Comparison of ENCODE assay signal across 17 mouse cellular contexts in the genomic region with DNA sequence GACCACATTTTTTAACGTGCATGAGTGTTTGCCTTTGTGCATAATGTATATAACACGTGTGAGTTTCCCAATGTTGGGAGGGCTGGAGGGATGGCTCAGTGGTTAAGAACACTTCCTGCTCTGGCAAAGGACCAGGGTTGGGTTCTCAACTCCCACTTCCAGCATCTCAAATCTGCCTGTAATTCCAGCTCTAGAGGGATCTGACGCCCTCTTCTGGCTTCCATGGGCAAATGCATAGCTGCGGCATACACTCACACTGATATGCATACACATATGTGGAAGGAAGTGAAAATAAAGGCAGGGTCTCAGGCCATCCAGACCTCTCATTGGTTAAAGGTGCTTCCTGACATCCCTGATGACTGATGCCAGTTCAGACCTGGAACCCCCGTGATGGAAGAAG.
"Had no signal": no experiment of that assay in that cellular context is flagged by ENCODE, and none has a peak within 500 bp of the region (broad histone marks: within the 10 kb centered on the region; RNA-seq: fewer than 3 reads in every experiment).

No protein-coding gene starts in this region.

- H3K27ac ChIP-seq: limb, embryonic 13.5 days; liver, embryonic 12.5 days; midbrain, embryonic 10.5 days; neural tube, embryonic 12.5 days; stomach, embryonic 15.5 days had no signal

- H3K9me3 ChIP-seq: limb, embryonic 13.5 days; liver, embryonic 12.5 days; midbrain, embryonic 10.5 days; neural tube, embryonic 12.5 days; stomach, embryonic 15.5 days had no signal

- H3K27me3 ChIP-seq: limb, embryonic 13.5 days; liver, embryonic 12.5 days; neural tube, embryonic 12.5 days; stomach, embryonic 15.5 days had no signal

- H3K9ac ChIP-seq: limb, embryonic 13.5 days; liver, embryonic 12.5 days; neural tube, embryonic 12.5 days; stomach, embryonic 15.5 days had no signal

- ATAC-seq: liver, embryonic 12.5 days had no signal

- H3K4me3 ChIP-seq: limb, embryonic 13.5 days; liver, embryonic 12.5 days; midbrain, embryonic 10.5 days; myocyte; neural tube, embryonic 12.5 days; stomach, embryonic 15.5 days had no signal

- H3K4me2 ChIP-seq: limb, embryonic 13.5 days; liver, embryonic 12.5 days; neural tube, embryonic 12.5 days; stomach, embryonic 15.5 days had no signal

- DNase-seq: kidney, adult 11 months; kidney, adult 9 months; kidney, postnatal 14 days; left cerebral cortex, postnatal 4 days; lung, adult 2 months; lung, postnatal 10 days; lung, postnatal 4 days; midbrain, embryonic 14.5 days; right cerebral cortex, postnatal 4 days; spleen, adult 18-20 months; thymus, postnatal 36 days had no signal
